Mouse (Mus musculus) C3H10T1/2 (cell line): Measurements from ENCODE around the gene Tln2. TPM values are rescaled to one million over a fixed set of nuclear protein-coding genes. Genes with fewer than 3 reads are reported as not detected.

Experiments used
- polyA plus RNA-seq, 2 experiments: library from polyadenylated mRNA; unstranded; fragments of >200 nt; fragmentation: generic; extraction: Trizol; gene quantifications; one replicate each; pipeline ENCODE4 v1.2.1; 2012; ENCODE audit warnings: missing spikeins in 2 of 2

Tln2 gene
- polyA plus RNA-seq = 10 to 100 TPM in 1 of 2 experiments, 1 to 10 TPM in 1; 3.1 to 19.9 TPM

GRCm38 (mm10) chr9:67559603-67560002, at the start of gene Tln2:
Gene Tln2, minus strand, starts transcription at chr9:67559703.

Other genes starting within 250 kb of the Tln2 start
- gene C2cd4b, start 199.7 kb upstream of the Tln2 start, polyA plus RNA-seq = not detected